Mouse (Mus musculus) kidney, adult 11 months (tissue): ENCODE results near the gene Cyp11a1.
A peak's percentile ranks its signal among the peaks of the same experiment; 100 is the strongest.

Experiments used
- DNase-seq: peaks from one replicate; pipeline ENCODE4 v3.0.0; 2022

Gene Cyp11a1

GRCm38 (mm10) chr9:58009588-58009987 is 3.4 kb downstream of the Cyp11a1 start:
- DNase-seq = no peak

DNA sequence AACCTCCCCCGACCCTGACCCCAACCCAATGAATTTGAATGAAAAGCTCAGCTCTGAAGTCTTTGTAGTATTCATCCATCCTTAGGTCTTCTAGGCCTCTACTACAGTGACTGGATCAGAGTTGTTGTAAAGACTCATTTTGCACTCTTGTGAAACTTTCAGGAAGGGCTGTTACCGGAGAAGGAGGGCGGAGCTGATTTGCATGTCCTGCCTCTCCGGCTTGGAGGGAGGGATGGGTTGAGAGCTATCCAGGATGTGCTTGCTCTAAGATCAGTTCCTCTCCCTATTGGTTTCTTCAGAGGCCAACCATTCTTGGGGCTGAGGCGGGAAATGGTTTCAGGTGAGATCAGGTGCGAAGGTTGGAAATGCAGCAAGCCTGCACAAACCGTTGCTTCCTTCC is 4.8 kb downstream of the Cyp11a1 start:
- no peak for DNase-seq

GRCm38 (mm10) chr9:58011552-58011951 is 5.3 kb downstream of the Cyp11a1 start:
- DNase-seq = no peak

DNA sequence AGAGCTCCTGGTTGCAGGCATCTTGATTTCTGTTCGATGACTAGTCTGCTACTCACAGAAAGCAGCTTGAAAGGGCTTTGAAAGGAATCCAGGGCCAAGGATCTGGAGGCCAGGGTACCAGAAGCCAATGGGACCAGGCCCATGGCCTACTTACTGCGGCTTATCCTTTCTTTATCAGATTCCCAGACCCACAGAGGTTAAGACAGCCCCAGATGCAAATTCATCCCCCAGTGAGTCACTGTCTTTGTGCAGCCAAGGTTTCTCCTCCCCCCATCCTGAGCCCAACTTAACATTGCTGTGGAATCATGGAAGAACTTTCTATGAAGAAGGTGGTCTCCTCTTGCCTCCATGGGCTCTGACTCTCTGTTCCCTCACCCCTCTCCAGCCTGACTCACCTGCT is 6.3 kb downstream of the Cyp11a1 start:
- DNase-seq = no peak

DNA sequence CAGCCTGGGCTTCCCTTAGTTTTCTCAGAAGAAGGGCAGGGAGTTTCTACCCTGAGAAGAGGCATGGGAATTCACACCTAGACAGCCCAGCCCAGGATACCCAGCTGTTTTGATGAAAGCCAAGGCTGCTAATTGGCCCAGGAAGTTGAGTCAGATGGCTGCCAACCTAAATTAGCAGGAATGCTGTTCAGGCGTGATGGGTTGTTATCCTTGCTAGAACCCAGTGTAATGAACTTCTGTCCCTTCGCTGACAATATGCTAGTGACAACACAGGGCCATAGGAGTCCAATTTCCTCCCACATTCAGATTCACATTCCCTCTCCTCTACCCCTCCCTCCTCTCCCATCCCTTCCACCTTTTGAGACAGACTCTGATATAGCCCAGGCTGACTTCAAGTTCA is 6.7 kb downstream of the Cyp11a1 start:
- DNase-seq = no peak

GRCm38 (mm10) chr9:58014393-58015160 is 8.4 kb downstream of the Cyp11a1 start:
- no peak for DNase-seq

GRCm38 (mm10) chr9:58015856-58016255 is 9.6 kb downstream of the Cyp11a1 start:
- no peak for DNase-seq

GRCm38 (mm10) chr9:58016962-58017361 is 10.8 kb downstream of the Cyp11a1 start:
- no peak for DNase-seq

DNA sequence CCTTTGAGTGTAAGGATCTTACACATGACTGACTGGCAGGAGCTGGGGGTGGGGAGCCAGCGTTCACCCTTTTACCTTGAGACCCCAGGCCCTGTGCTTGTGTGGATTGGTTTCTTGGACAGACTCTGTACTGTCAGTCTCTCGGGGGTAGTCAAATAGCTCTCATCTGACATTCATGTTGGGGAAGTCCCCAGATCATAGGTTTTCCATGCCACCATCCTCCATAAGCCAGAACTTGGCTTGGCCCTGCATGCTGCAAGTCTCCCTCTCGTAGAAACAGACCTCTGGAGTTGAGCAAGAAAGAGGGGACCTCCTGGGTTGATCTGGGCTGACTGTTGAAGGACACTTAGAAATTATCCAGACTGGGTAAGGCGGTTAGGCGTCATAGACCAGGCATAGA is 12.2 kb downstream of the Cyp11a1 start:
- DNase-seq = no peak

DNA sequence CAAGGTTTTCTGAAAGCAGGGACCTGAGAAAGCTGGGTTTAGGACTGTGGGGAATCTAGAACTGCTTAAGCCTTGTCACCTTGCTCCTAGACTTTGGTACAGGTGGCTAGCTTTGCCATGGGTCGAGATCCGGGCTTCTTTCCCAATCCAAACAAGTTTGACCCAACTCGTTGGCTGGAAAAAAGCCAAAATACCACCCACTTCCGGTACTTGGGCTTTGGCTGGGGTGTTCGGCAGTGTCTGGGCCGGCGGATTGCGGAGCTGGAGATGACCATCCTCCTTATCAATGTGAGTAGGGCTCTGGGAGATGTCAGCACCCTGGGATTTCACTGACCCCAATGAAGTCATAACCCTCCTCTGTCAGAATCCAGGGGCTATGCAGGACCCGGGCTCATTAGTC is 19.8 kb downstream of the Cyp11a1 start:
- no peak for DNase-seq

DNA sequence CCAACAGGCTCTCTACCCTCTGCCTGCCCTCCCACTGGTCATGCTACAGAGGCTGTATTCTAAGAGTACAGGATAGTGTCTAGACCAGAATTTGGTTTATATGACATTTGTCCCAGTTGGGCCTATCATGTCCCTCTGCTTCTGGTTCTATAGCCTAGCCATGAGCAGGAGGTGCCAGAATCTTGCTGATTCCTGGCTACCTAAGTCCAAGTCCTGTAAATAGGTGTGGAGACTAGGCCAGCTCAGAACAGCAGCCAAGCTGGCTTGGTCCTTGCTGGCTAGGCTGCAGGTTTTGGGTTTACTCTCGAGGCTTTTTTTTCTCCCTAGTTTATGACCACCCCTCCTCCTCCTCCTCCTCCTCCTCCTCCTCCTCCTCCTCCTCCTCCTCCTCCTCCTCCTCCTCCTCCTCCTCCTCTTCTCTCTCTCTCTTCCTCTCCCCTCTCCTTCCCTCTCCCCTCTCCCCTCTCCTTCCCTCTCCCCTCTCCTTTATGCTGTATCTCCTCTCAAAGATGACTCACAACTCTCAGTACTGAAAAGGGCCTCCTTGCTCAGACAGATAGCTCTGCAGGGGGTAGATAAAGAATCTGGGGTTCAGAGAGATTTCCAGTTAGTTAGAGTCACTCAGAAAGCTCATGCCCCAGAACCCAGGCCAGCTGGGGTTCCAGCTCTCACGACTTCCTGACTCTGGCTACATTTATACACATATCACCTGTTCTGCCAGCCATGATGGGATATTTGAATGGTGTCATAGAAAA is 21.4 kb downstream of the Cyp11a1 start:
- no peak for DNase-seq

DNA sequence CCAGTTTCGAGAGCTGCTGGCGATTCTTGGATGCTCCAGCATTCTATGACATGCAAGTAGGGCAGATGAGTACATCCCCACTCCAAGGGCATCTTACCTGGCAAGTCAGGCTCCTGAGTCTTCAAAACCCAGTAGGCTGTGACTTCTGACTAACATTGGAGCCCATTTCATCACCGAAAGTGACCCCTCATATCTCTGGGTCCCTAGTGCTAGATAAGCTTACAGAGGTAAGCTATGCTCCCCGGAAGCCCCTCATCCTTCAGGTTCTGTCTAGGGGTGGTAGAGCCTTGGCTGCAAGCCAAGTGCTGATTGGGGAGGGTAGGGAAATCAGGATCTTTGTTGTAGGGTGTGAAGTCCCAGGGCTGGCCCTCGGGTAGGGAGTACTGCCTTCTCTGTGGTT is 22.6 kb downstream of the Cyp11a1 start:
- DNase-seq = no peak

DNA sequence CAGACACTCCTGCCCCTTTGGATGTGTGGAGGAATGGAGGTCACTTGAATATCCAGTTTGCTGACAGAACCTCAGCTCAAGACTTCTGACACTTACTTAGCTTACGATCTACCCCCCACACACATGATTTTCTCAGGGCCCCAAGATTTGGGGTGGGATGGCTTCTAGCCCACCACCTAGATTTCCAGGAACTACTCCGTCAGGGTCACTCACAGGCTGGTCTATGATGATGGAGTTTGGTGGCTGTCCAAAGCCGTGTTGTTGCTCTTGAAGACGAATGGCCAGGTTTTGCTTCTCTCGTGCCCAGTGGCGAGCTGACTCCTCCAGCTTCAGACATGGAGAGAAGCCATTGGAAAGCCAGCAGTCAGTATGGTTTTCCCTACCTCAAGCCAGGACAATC is 23.4 kb downstream of the Cyp11a1 start:
- no peak for DNase-seq

- DNase-seq = no peak
Observed at GRCm38 (mm10) chr9:58031895-58032294, 25.7 kb downstream of the Cyp11a1 start.

DNA sequence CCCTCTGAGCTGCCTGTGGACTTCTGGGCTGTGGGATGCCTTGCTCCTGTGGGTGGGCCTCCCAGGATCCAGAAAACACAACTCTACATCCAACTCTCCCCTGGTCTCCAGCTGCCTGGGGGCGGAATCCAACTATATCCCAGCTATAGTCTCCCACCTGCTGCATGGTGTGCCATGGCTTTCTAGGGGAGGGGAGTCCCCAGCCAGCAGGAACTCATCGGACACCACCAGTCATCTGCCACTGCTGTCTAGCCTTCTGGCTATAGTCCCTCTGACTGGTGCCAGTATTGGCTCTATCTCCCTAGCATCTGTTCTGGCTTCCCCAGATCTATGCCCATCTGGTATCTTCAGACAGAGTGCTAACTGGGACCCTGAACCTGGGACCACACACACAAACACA is 29.3 kb downstream of the Cyp11a1 start:
- DNase-seq = no peak

DNA sequence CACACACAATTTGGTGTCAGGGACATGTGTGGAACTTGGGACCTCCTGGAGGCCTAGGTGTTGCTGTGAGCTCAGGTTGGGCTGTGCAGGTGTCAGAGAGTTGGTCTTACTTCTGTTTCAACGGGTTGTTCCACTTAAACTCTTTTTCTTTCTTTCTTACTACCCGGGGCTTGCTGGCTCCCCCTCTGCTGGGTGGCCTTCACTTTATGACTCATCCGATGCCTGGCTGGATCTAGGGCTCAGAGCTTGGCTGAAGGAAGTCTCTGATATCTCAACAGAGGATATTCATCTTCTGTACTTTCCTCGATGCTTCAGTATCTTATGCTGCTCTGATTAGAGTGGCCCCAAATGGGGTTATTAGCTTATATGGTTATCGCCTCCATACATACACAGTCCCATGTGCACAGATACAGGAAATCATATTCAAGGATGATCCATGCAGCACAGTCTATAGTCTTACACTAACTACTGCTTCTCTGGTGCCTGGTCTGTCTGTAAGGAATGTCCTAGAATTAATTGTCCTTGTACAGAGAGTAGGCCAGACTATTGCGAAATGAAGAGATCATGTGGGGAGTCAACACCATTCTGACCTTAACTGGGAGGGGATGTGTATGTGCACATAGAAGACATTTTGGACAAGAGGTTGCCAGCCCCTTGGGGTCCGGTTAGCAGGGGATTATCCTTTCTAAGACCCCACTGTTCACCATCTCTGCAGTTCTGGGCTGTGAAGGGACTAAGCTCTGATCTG is 29.9 kb downstream of the Cyp11a1 start:
- no peak for DNase-seq

DNA sequence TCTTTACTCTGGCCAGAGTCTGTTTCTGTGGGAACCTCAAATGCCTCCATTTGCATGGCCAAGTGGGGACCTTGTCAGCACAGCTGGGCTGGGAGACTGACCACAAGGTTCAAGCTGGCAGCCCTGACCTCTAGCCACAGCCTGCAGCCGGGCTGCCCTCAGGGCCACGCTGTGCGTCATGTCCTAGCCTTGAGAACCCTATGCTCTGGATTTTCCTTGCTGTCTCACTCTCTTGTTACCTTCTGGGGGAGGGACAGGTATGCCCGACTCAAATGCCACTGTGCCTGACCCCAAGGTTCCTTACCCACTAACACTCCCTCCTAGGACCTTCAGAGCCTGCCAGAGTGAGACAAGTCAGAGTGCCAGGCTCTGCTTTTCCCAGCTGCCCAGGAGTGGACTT is 30.8 kb downstream of the Cyp11a1 start:
- no peak for DNase-seq

DNA sequence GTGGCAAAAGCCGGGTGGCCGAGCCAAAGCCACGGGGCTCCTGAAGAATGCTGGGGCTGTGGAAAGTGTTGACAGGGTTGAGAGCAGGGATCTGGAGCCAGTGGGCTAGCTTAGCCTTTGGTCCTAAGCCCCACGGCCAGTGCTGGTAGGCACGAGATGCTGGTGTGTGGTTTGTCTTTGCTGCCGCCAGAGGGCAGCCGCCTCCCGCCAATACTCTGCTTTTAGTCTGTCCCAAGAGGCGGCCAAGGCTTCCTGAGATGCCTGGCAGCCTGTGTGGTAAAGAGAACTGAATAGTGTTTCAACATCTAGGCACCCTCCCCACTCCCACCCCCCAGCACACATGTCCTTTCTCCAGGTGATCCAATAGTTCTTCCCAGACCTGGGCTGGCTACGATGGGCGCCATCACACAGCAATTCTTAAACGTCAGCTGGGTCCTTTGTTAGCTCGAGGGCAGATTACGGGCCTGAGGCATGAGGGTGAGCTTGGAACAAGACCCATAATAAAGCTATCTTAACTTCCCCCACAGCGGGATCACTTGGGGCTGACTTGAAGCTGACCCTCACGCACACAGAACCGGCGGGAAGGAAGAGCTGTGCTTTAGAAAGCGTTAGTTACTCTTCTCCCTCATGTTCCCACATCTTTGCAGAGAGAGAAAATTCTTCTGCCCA is 32.4 kb downstream of the Cyp11a1 start:
- DNase-seq = peak; percentile 54

GRCm38 (mm10) chr9:58040977-58041376 is 34.8 kb downstream of the Cyp11a1 start:
- DNase-seq = no peak

- peak; percentile 15 for DNase-seq
Observed at GRCm38 (mm10) chr9:58042391-58042790, 36.2 kb downstream of the Cyp11a1 start.

DNA sequence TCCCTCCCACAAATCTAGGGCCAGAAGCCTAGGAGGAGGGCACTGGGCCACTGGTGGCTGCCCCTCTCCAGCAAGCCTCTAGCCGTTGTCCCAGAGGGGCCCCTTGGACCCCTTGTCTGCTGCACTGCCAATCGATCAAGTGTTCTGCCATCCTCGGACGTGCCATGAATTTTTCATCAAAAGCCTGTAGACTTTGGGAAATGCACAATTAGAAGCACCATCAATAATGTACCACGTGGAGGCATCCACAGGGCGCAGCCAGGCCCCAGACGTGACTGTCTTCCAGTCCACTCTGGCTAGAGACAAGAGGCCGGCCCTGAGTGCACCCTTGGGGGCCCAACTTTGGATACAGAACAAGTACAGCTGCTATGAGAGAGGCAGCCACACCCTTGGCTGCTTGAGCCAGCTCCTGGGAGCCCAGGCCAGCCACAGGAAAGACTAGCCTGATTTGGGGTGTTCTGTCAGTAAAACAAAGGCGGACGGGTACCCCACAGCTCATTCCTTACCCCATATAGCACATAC is 37.3 kb downstream of the Cyp11a1 start:
- DNase-seq = no peak

DNA sequence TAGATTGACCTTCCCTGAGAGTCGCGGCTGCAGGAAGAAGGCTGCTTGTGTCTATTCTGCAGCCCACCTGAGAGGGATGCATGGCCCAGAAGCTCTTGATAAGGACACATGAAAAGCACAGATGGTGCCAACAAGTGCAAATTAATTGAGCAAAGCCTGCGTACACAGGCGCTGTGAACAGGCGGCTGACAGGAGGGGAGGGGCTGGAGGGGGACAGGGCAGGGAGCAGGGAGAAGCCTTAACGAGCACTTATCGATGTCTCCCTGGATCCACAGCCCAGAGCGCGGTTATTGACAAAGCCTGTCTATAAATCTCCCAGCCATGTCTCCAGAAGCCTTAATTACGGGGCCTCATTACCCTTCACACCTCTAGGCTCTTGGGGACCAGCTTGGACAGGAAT is 38.6 kb downstream of the Cyp11a1 start:
- no peak for DNase-seq

DNA sequence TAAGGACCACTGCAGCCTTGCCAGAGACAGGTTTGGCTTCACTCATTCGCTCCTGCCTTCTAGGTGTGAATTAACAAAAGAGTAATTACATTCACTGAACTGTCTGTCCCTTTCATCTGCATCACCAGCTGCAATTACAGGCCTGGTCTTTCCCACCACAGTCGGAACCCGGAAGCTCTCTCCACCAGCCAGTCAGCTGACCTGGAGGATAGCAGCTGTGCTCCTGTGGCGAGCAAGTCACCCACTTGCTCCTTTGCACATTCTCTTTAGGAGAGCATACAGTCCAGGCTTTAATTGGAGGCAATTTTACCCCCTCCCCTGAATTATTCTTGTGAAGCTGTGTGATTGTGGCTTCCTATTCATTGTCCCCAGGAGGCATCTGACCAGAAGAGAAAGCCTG is 39.4 kb downstream of the Cyp11a1 start:
- no peak for DNase-seq
